Mouse (Mus musculus) spleen, postnatal 10 days (tissue): ENCODE results near the gene Zbtb26.

ENCODE experiments used
- DNase-seq, 2 experiments: peaks; one replicate each; pipeline ENCODE4 v3.0.0; 2021 to 2022; ENCODE audit warnings: low spot score in 2 of 2

Zbtb26 gene

GRCm38 (mm10) chr2:37442611-37443591 lies at the start of gene Zbtb26, which contains the start of the genes Zbtb6 and Rabgap1:
Gene Zbtb26 (minus strand): TSS chr2:37443135.
Gene Zbtb6 (minus strand): TSS chr2:37443171.
Gene Rabgap1 (plus strand): TSS chr2:37443279.
- DNase-seq = peak; percentile 89 to 96

- DNase-seq = no peak
These were observed 46.0 kb upstream of the Zbtb26 start for GRCm38 (mm10) chr2:37488956-37489355.

GRCm38 (mm10) chr2:37486408-37486807 lies 43.5 kb upstream of the Zbtb26 start:
- DNase-seq = no peak

GRCm38 (mm10) chr2:37485370-37485769 lies 42.4 kb upstream of the Zbtb26 start:
- DNase-seq = peak; percentile 22 to 56

GRCm38 (mm10) chr2:37484165-37484564 lies 41.2 kb upstream of the Zbtb26 start:
- DNase-seq = no peak

GRCm38 (mm10) chr2:37480039-37480438 lies 37.1 kb upstream of the Zbtb26 start:
- no peak for DNase-seq

GRCm38 (mm10) chr2:37479559-37479958 lies 36.6 kb upstream of the Zbtb26 start:
- no peak for DNase-seq

GRCm38 (mm10) chr2:37466266-37466665 lies 23.3 kb upstream of the Zbtb26 start:
- DNase-seq = no peak

- no peak for DNase-seq
These were observed 17.8 kb upstream of the Zbtb26 start for GRCm38 (mm10) chr2:37460707-37461106.

- no peak for DNase-seq
These were observed 9.4 kb upstream of the Zbtb26 start for GRCm38 (mm10) chr2:37452376-37452760.

- DNase-seq = peak; percentile 81 to 94
These were observed 8.9 kb upstream of the Zbtb26 start for GRCm38 (mm10) chr2:37451667-37452375.

GRCm38 (mm10) chr2:37431609-37432008 lies 11.3 kb downstream of the Zbtb26 start:
- no peak for DNase-seq

- peak; percentile 66 to 79 for DNase-seq
These were observed 12.1 kb downstream of the Zbtb26 start for GRCm38 (mm10) chr2:37430593-37431464.

- no peak for DNase-seq
These were observed 19.3 kb downstream of the Zbtb26 start for GRCm38 (mm10) chr2:37423671-37424070.

- DNase-seq = peak; percentile 93 to 96
These were observed 20.3 kb downstream of the Zbtb26 start, which contains the start of gene Rc3h2 for GRCm38 (mm10) chr2:37422306-37423304. Gene Rc3h2 (minus strand): TSS chr2:37422903.

- DNase-seq = no peak
These were observed 21.0 kb downstream of the Zbtb26 start for GRCm38 (mm10) chr2:37421903-37422302.

GRCm38 (mm10) chr2:37395539-37395938 lies 47.4 kb downstream of the Zbtb26 start:
- DNase-seq = no peak

- DNase-seq = no peak
These were observed 60.0 kb downstream of the Zbtb26 start for GRCm38 (mm10) chr2:37382921-37383320.
